Mouse (Mus musculus): ENCODE measurements around the gene Phf20. TPM values are rescaled to one million over a fixed set of nuclear protein-coding genes. Genes with fewer than 3 reads are reported as not detected.

Gene Phf20
- polyA plus RNA-seq, 1 experiment from 2014 or later: 85.8 TPM

GRCm38 (mm10) chr2:156351243-156351642, 155.0 kb downstream of the Phf20 start:
- no peaks in the 10 kb centered on the region for H3K4me1 ChIP-seq
- H3K36me3 ChIP-seq: no peaks in the 10 kb centered on the region
- H3K9ac ChIP-seq: no peak overlapping the region
- no peak overlapping the region for H3K27ac ChIP-seq (replicated peaks)
- no peaks in the 10 kb centered on the region for H3K27me3 ChIP-seq
- H3K4me2 ChIP-seq (replicated peaks): no peak overlapping the region
- H3K4me3 ChIP-seq (replicated peaks): no peak overlapping the region
- ATAC-seq (ENCODE audit: insufficient number of reproducible peaks, low FRiP score, low TSS enrichment, low read depth): no peak
- no peaks in the 10 kb centered on the region for H3K9me3 ChIP-seq (replicated peaks)
- WGBS: 81% methylated on average over 7 of the region's 7 CpGs

DNA sequence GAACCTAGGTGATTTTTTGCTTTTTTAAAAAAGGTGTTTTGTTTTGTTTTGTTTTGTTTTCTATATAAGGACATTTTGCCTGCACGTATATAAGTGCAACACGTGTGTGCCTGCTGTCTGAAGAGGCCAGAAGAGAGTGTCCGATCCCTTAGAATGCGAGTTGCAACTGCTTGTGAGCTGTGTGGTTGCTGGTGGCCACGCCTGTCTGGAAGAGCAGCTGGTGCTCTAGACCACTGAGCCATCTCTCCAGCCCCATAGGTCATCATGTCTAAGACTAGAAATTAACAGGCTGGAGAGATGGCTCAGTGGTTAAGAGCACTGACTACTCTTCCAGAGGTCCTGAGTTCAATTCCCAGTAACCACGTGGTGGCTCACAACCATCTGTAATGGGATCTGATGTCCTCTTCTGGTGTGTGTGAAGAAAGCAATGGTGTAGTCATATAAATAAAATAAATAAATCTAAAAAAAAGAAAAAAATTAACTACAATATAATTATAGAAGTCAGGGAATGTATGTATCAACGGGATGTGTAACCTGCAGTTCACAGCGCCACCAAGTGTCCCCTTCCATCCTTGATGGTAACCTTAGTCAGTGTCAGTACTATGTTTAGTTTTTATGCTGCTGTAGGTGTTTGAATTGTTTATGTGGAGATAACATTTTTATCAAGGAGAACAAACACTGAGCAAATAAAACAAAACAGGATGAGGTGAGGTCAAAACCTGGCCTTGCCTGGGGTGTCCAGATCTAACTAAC, 156.3 kb downstream of the Phf20 start:
- Histone ChIP-seq H3K9ac (no peak overlapping the region), H3K27ac (replicated peaks) (no peak overlapping the region), H3K4me3 (replicated peaks) (no peak overlapping the region), H3K9me3 (replicated peaks) (no peaks in the 10 kb centered on the region), H3K4me1 (no peaks in the 10 kb centered on the region), H3K36me3 (no peaks in the 10 kb centered on the region), H3K27me3 (no peaks in the 10 kb centered on the region), H3K4me2 (replicated peaks) (no peak overlapping the region)
- no peak for ATAC-seq (ENCODE audit: insufficient number of reproducible peaks, low FRiP score, low TSS enrichment, low read depth)
- WGBS: 65% methylated on average over 8 of the region's 8 CpGs

DNA sequence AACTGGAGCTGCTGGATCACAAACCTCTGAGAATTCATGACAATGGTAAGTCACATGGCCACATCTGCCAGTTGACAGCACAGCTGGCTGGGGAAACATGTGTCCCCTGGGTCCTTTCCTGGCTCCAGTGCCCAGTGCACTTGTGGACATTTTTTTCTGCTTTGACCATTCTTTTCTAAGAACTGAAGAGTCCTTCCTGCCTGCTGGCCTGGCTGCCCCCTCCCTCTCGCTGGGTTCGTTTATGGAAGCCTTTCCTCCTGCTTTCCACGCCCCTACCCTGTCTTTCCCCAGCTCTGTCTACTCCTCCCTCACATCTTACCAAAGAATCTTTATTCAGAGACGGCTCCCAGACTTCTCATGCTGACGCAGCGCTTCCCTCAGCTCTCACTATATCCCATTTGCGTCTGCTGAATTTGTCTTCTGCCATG, 157.0 kb downstream of the Phf20 start:
- Histone ChIP-seq H3K4me1 (no peaks in the 10 kb centered on the region), H3K4me2 (replicated peaks) (no peak overlapping the region), H3K4me3 (replicated peaks) (no peak overlapping the region), H3K9me3 (replicated peaks) (no peaks in the 10 kb centered on the region), H3K9ac (no peak overlapping the region), H3K27ac (replicated peaks) (no peak overlapping the region), H3K36me3 (no peaks in the 10 kb centered on the region), H3K27me3 (no peaks in the 10 kb centered on the region)
- ATAC-seq (ENCODE audit: insufficient number of reproducible peaks, low FRiP score, low TSS enrichment, low read depth): no peak
- 28% methylated on average over 7 of the region's 7 CpGs for WGBS

GRCm38 (mm10) chr2:156356031-156356430, 159.8 kb downstream of the Phf20 start:
- Histone ChIP-seq H3K4me2 (replicated peaks) (no peak overlapping the region), H3K27me3 (no peaks in the 10 kb centered on the region), H3K27ac (replicated peaks) (no peak overlapping the region), H3K9ac (no peak overlapping the region), H3K9me3 (replicated peaks) (no peaks in the 10 kb centered on the region), H3K4me1 (no peaks in the 10 kb centered on the region), H3K36me3 (no peaks in the 10 kb centered on the region), H3K4me3 (replicated peaks) (no peak overlapping the region)
- WGBS: 62% methylated on average over 7 of the region's 7 CpGs
- no peak for ATAC-seq (ENCODE audit: insufficient number of reproducible peaks, low FRiP score, low TSS enrichment, low read depth)

Small RNA genes within 50 kb of the gene (microRNA-seq; reads per million reads assigned to microRNA genes)
- not detected for gene Gm22759 (ENCODE audit: borderline number of aligned reads)

Other genes starting within 250 kb of the Phf20 start
- 22.5 and 23.3 TPM in 2 replicates for gene Cep250, start 240.0 kb upstream of the Phf20 start, polyA plus RNA-seq (2015; fragmentation: Nextera tagmentation; extraction: Ambion mirVana)
- 1.8 and 2.2 TPM in 2 replicates for gene 6430550D23Rik, start 188.5 kb upstream of the Phf20 start, polyA plus RNA-seq (2015; fragmentation: Nextera tagmentation; extraction: Ambion mirVana)
- 250 and 256 TPM in 2 replicates for gene Ergic3, start 188.4 kb upstream of the Phf20 start, polyA plus RNA-seq (2015; fragmentation: Nextera tagmentation; extraction: Ambion mirVana)
- 0.05 TPM in 1 of 2 replicates, not detected in the other for gene Fer1l4, start 143.5 kb upstream of the Phf20 start, polyA plus RNA-seq (2015; fragmentation: Nextera tagmentation; extraction: Ambion mirVana)
- gene Spag4, start 131.3 kb upstream of the Phf20 start, polyA plus RNA-seq (2015; fragmentation: Nextera tagmentation; extraction: Ambion mirVana): 2.5 TPM in 2 replicates
- 53.5 and 56.3 TPM in 2 replicates for gene Cpne1, start 84.5 kb upstream of the Phf20 start, polyA plus RNA-seq (2015; fragmentation: Nextera tagmentation; extraction: Ambion mirVana)
- 23.9 and 24.1 TPM in 2 replicates for gene Rbm12, start 84.5 kb upstream of the Phf20 start, polyA plus RNA-seq (2015; fragmentation: Nextera tagmentation; extraction: Ambion mirVana)
- gene Gm28036, start 69.4 kb upstream of the Phf20 start, polyA plus RNA-seq (2015; fragmentation: Nextera tagmentation; extraction: Ambion mirVana): 17.0 and 17.2 TPM in 2 replicates
- 389 and 403 TPM in 2 replicates for gene Romo1, start 52.4 kb upstream of the Phf20 start, polyA plus RNA-seq (2015; fragmentation: Nextera tagmentation; extraction: Ambion mirVana)
- 42.0 and 44.1 TPM in 2 replicates for gene Nfs1, start 52.3 kb upstream of the Phf20 start, polyA plus RNA-seq (2015; fragmentation: Nextera tagmentation; extraction: Ambion mirVana)
- 643 and 665 TPM in 2 replicates for gene Rbm39, start 16.2 kb upstream of the Phf20 start, polyA plus RNA-seq (2015; fragmentation: Nextera tagmentation; extraction: Ambion mirVana)
- 4.2 and 5.2 TPM in 2 replicates for gene Cnbd2, start 115.8 kb downstream of the Phf20 start, polyA plus RNA-seq (2015; fragmentation: Nextera tagmentation; extraction: Ambion mirVana)
- gene Scand1, start 116.2 kb downstream of the Phf20 start, polyA plus RNA-seq (2015; fragmentation: Nextera tagmentation; extraction: Ambion mirVana): 80.1 and 84.4 TPM in 2 replicates
- gene Epb41l1, start 224.4 kb downstream of the Phf20 start, polyA plus RNA-seq (2015; fragmentation: Nextera tagmentation; extraction: Ambion mirVana): 3.4 and 3.8 TPM in 2 replicates

Data from embryonic facial prominence, embryonic 15.5 days (tissue).